ENCODE assay signal across 8 mouse cellular contexts in the genomic region with DNA sequence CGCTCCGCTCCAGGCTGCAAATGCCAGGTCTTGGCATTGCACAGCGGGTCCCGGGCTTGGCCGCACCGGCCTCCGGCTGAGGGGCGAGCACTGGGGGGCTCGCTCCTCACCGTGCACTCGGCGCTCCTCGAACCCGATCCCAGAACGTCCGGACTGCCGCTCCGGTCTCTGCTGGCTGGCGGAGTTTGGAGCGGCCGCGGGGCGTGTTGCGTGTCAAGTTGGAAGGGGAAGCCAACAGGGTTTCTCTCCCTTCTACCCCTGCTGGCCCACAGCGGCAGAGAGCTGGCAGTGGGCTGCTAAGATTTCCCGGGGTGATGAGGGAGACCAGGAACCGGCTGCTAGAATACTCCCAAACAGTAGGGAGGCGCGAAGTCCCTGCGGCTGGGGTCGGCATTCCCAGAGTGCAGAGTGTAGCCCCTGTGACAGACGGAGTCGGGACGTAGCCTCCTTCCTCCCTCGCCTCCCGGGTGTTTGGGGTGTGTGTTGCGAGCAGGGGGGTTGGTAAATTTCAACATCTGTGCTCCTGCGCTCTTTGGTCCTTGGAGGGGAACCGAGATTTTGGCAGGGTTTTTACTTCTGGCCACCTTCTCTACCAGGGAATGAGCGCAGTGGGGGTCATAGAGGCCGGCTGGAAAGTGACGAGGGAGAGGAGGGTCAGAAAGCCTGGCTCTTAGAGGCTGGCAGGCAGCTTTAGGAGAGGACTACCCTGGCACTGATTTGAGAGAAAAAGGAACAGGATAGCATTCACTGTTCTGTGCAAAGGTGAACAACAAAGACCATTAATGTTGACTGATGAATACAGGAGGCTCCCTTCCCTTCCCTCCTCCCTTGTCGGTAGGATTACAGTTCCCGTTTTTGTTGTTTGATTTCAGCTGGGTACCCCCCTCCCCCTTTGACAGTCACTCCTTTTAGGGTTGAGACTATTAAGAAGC. TPM values are rescaled to one million over a fixed set of nuclear protein-coding genes. Genes with fewer than 3 reads are reported as not detected.
DNase-seq lines count a peak whose midpoint lies in the region; ATAC-seq and TF ChIP-seq lines count a peak whose summit lies in the region.

No protein-coding gene starts in this region.

- peak; percentile 72 to 81 for DNase-seq in cerebellum, adult 18-20 months
- DNase-seq in forebrain, postnatal 0 days: peak; percentile 56
- peak; percentile 75 for DNase-seq in hindbrain, embryonic 11.5 days (ENCODE audit: low spot score)
- peak; percentile 29 to 73 for DNase-seq in left cerebral cortex, postnatal 10 days (ENCODE audit: extremely low spot score in 1 of 2, low spot score in 2 of 2)
- DNase-seq in right cerebral cortex, postnatal 4 days: peak; percentile 55

- H3K9ac ChIP-seq in forebrain, postnatal 0 days: peak overlapping the region; percentile 66
- peak overlapping the region; percentile 90 for H3K9ac ChIP-seq in hindbrain, embryonic 11.5 days (ENCODE audit: low read depth, low read length)

- under 1% methylated on average over 44 of the region's 44 CpGs for WGBS in forebrain, postnatal 0 days
- under 1% methylated on average over 36 of the region's 44 CpGs for WGBS in hindbrain, embryonic 11.5 days
- under 1% methylated on average over 44 of the region's 44 CpGs for WGBS in macrophage (ENCODE audit: missing documents)

- TF ChIP-seq CTCF in forebrain, postnatal 0 days (IDR thresholded peaks at IDR 0.05; ENCODE audit: low read depth): no peak; the same call in none of the 2 replicates

- peak overlapping the region; percentile 90 for H3K27ac ChIP-seq in forebrain, postnatal 0 days (ENCODE audit: low read depth, low read length)
- H3K27ac ChIP-seq in hindbrain, embryonic 11.5 days (ENCODE audit: low read depth, low read length): peak overlapping the region; percentile 94
- H3K27ac ChIP-seq in macrophage: peak overlapping the region; percentile 54

- ATAC-seq in erythroblast, adult 5-6 weeks (replicated peaks; ENCODE audit: low FRiP score, poor library complexity, severe bottlenecking): no peak
- peak; percentile 3 for ATAC-seq in forebrain, postnatal 0 days
- ATAC-seq in hindbrain, embryonic 11.5 days (ENCODE audit: low FRiP score): peak; percentile 58

- peaks cover 89% of the 10 kb centered on the region for H3K79me2 ChIP-seq in macrophage (ENCODE audit: inconsistent target)

- H3K4me3 ChIP-seq in erythroblast, embryonic 14.5 days (replicated peaks): peak overlapping the region; percentile 80
- H3K4me3 ChIP-seq in forebrain, postnatal 0 days (ENCODE audit: low read depth, low read length): peak overlapping the region; percentile 93
- H3K4me3 ChIP-seq in hindbrain, embryonic 11.5 days (ENCODE audit: low read depth, low read length): peak overlapping the region; percentile 73
- peak overlapping the region; percentile 78 for H3K4me3 ChIP-seq in macrophage (ENCODE audit: inconsistent target)

- peaks cover 21% of the 10 kb centered on the region for H3K4me1 ChIP-seq in erythroblast, embryonic 14.5 days (ENCODE audit: control insufficient read depth)
- peaks cover 12% of the 10 kb centered on the region; the same call in 1 of the 2 replicates for H3K4me1 ChIP-seq in forebrain, postnatal 0 days (ENCODE audit: insufficient read depth)
- no peaks in the 10 kb centered on the region for H3K4me1 ChIP-seq in hindbrain, embryonic 11.5 days (replicated peaks; ENCODE audit: control insufficient read depth, insufficient read depth, low read length)

- no peaks in the 10 kb centered on the region for H3K36me3 ChIP-seq in erythroblast, embryonic 14.5 days (ENCODE audit: control insufficient read depth)
- H3K36me3 ChIP-seq in forebrain, postnatal 0 days (ENCODE audit: insufficient read depth): no peaks in the 10 kb centered on the region
- H3K36me3 ChIP-seq in hindbrain, embryonic 11.5 days (ENCODE audit: control insufficient read depth, insufficient read depth, low read length): no peaks in the 10 kb centered on the region
- no peaks in the 10 kb centered on the region for H3K36me3 ChIP-seq in macrophage (ENCODE audit: inconsistent target)

- H3K9me3 ChIP-seq in erythroblast, embryonic 14.5 days (ENCODE audit: control insufficient read depth, low read length): peaks cover 6% of the 10 kb centered on the region; the same call in 1 of the 2 replicates
- H3K9me3 ChIP-seq in forebrain, postnatal 0 days (ENCODE audit: low read length): no peaks in the 10 kb centered on the region
- no peaks in the 10 kb centered on the region for H3K9me3 ChIP-seq in hindbrain, embryonic 11.5 days (ENCODE audit: control insufficient read depth, low read length)

- intact Hi-C loops in left cerebral cortex, postnatal 10 days (cut with DNase I): loop anchor here (5.0 to 10.0 kb wide), 3 partner anchors 51 to 348 kb away; no protein-coding TSS in a partner anchor

- H3K4me2 ChIP-seq in forebrain, postnatal 0 days (ENCODE audit: low read depth): peak overlapping the region; percentile 77
- peak overlapping the region; percentile 73 for H3K4me2 ChIP-seq in hindbrain, embryonic 11.5 days (replicated peaks; ENCODE audit: low read depth, low read length)

- peaks cover 54% of the 10 kb centered on the region for H3K27me3 ChIP-seq in erythroblast, embryonic 14.5 days (ENCODE audit: control insufficient read depth)
- H3K27me3 ChIP-seq in forebrain, postnatal 0 days (ENCODE audit: insufficient read depth, low read length): no peaks in the 10 kb centered on the region
- no peaks in the 10 kb centered on the region for H3K27me3 ChIP-seq in hindbrain, embryonic 11.5 days (ENCODE audit: control insufficient read depth, insufficient read depth, low read length)

RNA-seq across cellular contexts. Expression of a gene that starts 1.0 kb away (rescaled TPM):
- 0.04 and 0.05 TPM in 2 replicates for polyA plus RNA-seq in erythroblast, embryonic 14.5 days (2012)
- total RNA-seq in erythroblast, adult 5-6 weeks (2015; ENCODE audit: low replicate concordance): 0.19 and 1.7 TPM in 2 replicates
- 0.17 and 0.28 TPM in 2 replicates for total RNA-seq in erythroblast, adult 5-6 weeks (2017; ENCODE audit: low replicate concordance)
- total RNA-seq in forebrain, postnatal 0 days (2014; rRNA removed): 27.5 and 30.9 TPM in 2 replicates
- 3.6 and 10.5 TPM in 2 replicates for polyA plus RNA-seq in forebrain, postnatal 0 days (2015; fragmentation: Nextera tagmentation; extraction: Ambion mirVana)
- polyA plus RNA-seq in hindbrain, embryonic 11.5 days (2014; fragmentation: Nextera tagmentation; extraction: Ambion mirVana): 19.8 and 29.4 TPM in 2 replicates
- 10 to 100 TPM; 69.4 to 69.7 TPM for total RNA-seq in left cerebral cortex, postnatal 10 days (2021)
- total RNA-seq in macrophage (2018; cell fraction: chromatin; rRNA removed): 100 to 1,000 TPM; 114 to 312 (median 157) TPM
- total RNA-seq in macrophage (2018; cell fraction: cytosol; rRNA removed): 10 to 100 TPM in 21 of 26 experiments, 1 to 10 TPM in 5; 8.7 to 19.8 (median 12.5) TPM
- 100 to 1,000 TPM in 13 of 26 experiments, 10 to 100 TPM in 13; 63.3 to 250 (median 99.7) TPM for total RNA-seq in macrophage (2018; cell fraction: nucleus; rRNA removed)
- polyA plus RNA-seq in macrophage (2018): 4.8 to 16.2 TPM (median 7.7 TPM) in 3 replicates

RNA-seq across cellular contexts. Expression of a gene that starts 1.0 kb away (rescaled TPM):
- polyA plus RNA-seq in erythroblast, embryonic 14.5 days (2012): 0.03 and 0.08 TPM in 2 replicates
- 2.3 and 9.0 TPM in 2 replicates for total RNA-seq in erythroblast, adult 5-6 weeks (2015; ENCODE audit: low replicate concordance)
- total RNA-seq in erythroblast, adult 5-6 weeks (2017; ENCODE audit: low replicate concordance): 7.0 and 8.4 TPM in 2 replicates
- 31.8 and 34.4 TPM in 2 replicates for total RNA-seq in forebrain, postnatal 0 days (2014; rRNA removed)
- 30.7 and 31.6 TPM in 2 replicates for polyA plus RNA-seq in forebrain, postnatal 0 days (2015; fragmentation: Nextera tagmentation; extraction: Ambion mirVana)
- polyA plus RNA-seq in hindbrain, embryonic 11.5 days (2014; fragmentation: Nextera tagmentation; extraction: Ambion mirVana): 42.3 and 46.2 TPM in 2 replicates
- 10 to 100 TPM; 22.8 to 25.0 TPM for total RNA-seq in left cerebral cortex, postnatal 10 days (2021)
- total RNA-seq in macrophage (2018; cell fraction: chromatin; rRNA removed): 10 to 100 TPM in 23 of 26 experiments, 1 to 10 TPM in 3; 6.7 to 45.8 (median 33.7) TPM
- 10 to 100 TPM in 23 of 26 experiments, 1 to 10 TPM in 3; 7.5 to 18.8 (median 13.2) TPM for total RNA-seq in macrophage (2018; cell fraction: cytosol; rRNA removed)
- 10 to 100 TPM in 23 of 26 experiments, 1 to 10 TPM in 3; 7.1 to 40.3 (median 21.9) TPM for total RNA-seq in macrophage (2018; cell fraction: nucleus; rRNA removed)
- 17.0 to 19.6 TPM (median 18.5 TPM) in 3 replicates for polyA plus RNA-seq in macrophage (2018)

Comparison
In these comparisons a context has a peak if more than half of its experiments do, and no peak if none do; other contexts are left out.
1. RNA of a gene that starts 1.0 kb away (polyA plus RNA-seq): 42.3 to 46.2 TPM in hindbrain, embryonic 11.5 days, 30.7 to 31.6 TPM in forebrain, postnatal 0 days and 17.0 to 19.6 TPM in macrophage; 0.03 to 0.08 TPM in erythroblast, embryonic 14.5 days; every median in the first group is over 10 times any median in the second.
2. Peak in every context shown above with its lines, with median percentiles within 50 percentile points of each other: H3K4me3 ChIP-seq, DNase-seq and H3K27ac ChIP-seq.